Mouse (Mus musculus) cortical plate, adult 2 months (tissue): Measurements from ENCODE around the gene Hip1r.

Experiments
- CTCF ChIP-seq: fragments of 200-500 bp; IDR thresholded peaks from 2 replicates; pipeline ENCODE4 v1.5.1; 2011; ENCODE audit warnings: mild to moderate bottlenecking, control low read depth, low read length; ENCODE audit not compliant: insufficient read depth; ENCODE audit errors: extremely low read depth
- POLR2A ChIP-seq: fragments of 200-500 bp; IDR thresholded peaks from 2 replicates; pipeline ENCODE4 v1.6.1; 2011; ENCODE audit warnings: mild to moderate bottlenecking, low read length, control low read depth; ENCODE audit not compliant: insufficient read depth; ENCODE audit errors: extremely low read depth

GRCm38 (mm10) chr5:124026568-124026967 lies 53.1 kb downstream of the Hip1r start:
- TF ChIP-seq POLR2A (no peak), CTCF (no peak)
